Mouse (Mus musculus) ES-E14 (cell line): ENCODE data around the gene Upk1a.

ENCODE experiments used
- MAFK ChIP-seq: IDR thresholded peaks from 2 replicates; pipeline ENCODE4 v1.6.1; 2014; ENCODE audit warnings: mild to moderate bottlenecking, low read depth, low read length, inconsistent platforms; ENCODE audit not compliant: insufficient read depth
- ZC3H11A ChIP-seq: IDR thresholded peaks from 2 replicates; pipeline ENCODE4 v1.6.1; 2012; ENCODE audit warnings: low read depth, mild to moderate bottlenecking, inconsistent platforms, low read length, borderline replicate concordance

DNA sequence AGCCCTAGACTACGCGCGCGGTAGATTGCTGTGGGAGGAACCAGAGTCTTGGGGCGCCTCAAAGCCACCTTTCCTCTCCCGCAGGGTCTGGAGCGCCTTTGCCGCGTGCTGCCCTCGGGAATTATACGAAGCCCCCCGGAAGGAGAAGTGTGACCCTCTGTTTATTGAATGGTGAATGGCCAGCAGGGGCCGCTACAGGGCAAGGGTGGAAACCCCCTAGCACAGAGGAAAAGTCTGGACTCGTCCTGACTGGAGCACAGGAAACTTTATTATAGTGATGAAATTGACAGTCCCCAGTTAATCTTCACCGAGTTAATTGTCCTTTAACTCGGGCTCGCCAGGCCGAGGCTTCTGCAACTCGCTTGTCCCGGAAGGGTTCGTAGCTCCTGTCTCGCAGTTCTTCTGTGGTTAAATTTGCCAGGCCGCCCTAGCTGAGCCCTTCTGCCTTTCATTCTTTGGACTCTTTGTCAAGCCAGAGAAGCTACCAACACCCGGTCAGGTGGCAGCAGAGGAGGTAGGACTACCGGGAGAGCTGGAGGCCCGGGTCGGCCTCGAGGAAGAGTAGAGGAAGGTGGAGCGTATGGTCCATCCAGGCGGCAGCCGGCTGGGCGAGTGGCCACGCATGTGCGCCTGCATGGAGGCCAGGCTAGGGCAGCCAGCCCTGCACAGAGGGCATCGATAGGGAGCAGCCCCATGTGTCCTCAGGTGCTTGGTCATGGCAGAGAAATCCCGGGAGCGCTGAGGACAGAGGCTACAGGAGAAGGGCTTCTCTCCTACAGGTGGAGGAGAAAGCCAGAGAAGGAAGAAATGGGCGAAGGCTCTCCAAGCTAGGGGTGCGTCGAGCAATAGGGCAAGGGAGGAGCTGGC lies 23.0 kb downstream of the Upk1a start:
- TF ChIP-seq ZC3H11A (peak; percentile 72; the same call in 1 of the 2 replicates), MAFK (no peak)
